Mouse (Mus musculus) E14TG2a.4 (cell line): ENCODE data around the gene Tmem117.

Experiments
- H3K27me3 ChIP-seq: 2 replicates; pipeline ENCODE4 v1.6.1; 2014; ENCODE audit warnings: low read length, control low read depth; ENCODE audit not compliant: insufficient read depth
- H3K36me3 ChIP-seq: 2 replicates; pipeline ENCODE4 v1.6.1; 2014; ENCODE audit warnings: low read length, control low read depth; ENCODE audit not compliant: insufficient read depth
- H3K4me1 ChIP-seq: replicated peaks from 2 replicates; pipeline ENCODE4 v1.6.1; 2014; ENCODE audit warnings: low read depth, low read length, control low read depth
- H3K4me3 ChIP-seq: replicated peaks from 2 replicates; pipeline ENCODE4 v1.5.1; 2014; ENCODE audit warnings: mild to moderate bottlenecking, low read length
- H3K9me3 ChIP-seq: 2 replicates; pipeline ENCODE4 v1.6.1; 2014; ENCODE audit warnings: low read length, control low read depth
- CTCF ChIP-seq: conservative IDR thresholded peaks from 2 replicates; pipeline ENCODE4 v1.5.1; 2014; ENCODE audit warnings: low read length
- NANOG ChIP-seq: IDR thresholded peaks from 2 replicates; pipeline ENCODE4 v1.6.1; 2014; ENCODE audit warnings: borderline replicate concordance, low read length, mixed read lengths
- POU5F1 ChIP-seq: IDR thresholded peaks from 2 replicates; pipeline ENCODE4 v1.6.1; 2014; ENCODE audit warnings: low read length, borderline replicate concordance

Gene Tmem117

GRCm38 (mm10) chr15:94681135-94681534 is 52.1 kb downstream of the Tmem117 start:
- no peak for TF ChIP-seq POU5F1
- peak; percentile 19; the same call in 1 of the 2 replicates for TF ChIP-seq CTCF
- TF ChIP-seq NANOG = no peak
- no peaks in the 10 kb centered on the region for H3K9me3 ChIP-seq
- no peaks in the 10 kb centered on the region for H3K4me1 ChIP-seq
- no peaks in the 10 kb centered on the region for H3K27me3 ChIP-seq
- H3K36me3 ChIP-seq = no peaks in the 10 kb centered on the region
- H3K4me3 ChIP-seq = no peak overlapping the region

DNA sequence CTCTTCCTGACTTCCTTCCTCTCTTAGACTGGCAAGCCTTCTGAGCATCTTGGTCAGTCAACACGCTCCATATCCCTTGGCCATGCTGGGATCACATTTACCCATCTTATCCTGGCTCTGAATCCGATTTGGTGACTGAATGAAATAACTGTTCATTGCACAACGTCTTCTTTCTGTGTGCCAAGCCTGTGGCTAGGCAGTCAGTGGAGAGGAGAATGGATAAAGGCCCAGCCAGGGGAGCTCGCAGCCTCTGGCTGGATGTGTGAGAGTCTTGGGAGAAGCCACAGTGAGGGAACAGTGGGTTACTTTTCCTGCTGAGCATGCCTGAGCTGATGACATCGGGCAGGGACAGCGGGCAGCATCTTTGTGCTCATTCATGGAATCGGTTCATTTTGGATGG is 55.2 kb downstream of the Tmem117 start:
- H3K4me3 ChIP-seq = no peak overlapping the region
- H3K4me1 ChIP-seq = peaks cover 10% of the 10 kb centered on the region
- no peaks in the 10 kb centered on the region for H3K9me3 ChIP-seq
- TF ChIP-seq NANOG (no peak), CTCF (no peak), POU5F1 (no peak)
- no peaks in the 10 kb centered on the region for H3K36me3 ChIP-seq
- no peaks in the 10 kb centered on the region for H3K27me3 ChIP-seq

- Histone ChIP-seq H3K4me3 (no peak overlapping the region), H3K9me3 (no peaks in the 10 kb centered on the region), H3K36me3 (no peaks in the 10 kb centered on the region), H3K27me3 (no peaks in the 10 kb centered on the region), H3K4me1 (peaks cover 13% of the 10 kb centered on the region)
- no peak for TF ChIP-seq CTCF
- no peak for TF ChIP-seq NANOG
- no peak for TF ChIP-seq POU5F1
Observed at GRCm38 (mm10) chr15:94687176-94687575, 58.1 kb downstream of the Tmem117 start.

DNA sequence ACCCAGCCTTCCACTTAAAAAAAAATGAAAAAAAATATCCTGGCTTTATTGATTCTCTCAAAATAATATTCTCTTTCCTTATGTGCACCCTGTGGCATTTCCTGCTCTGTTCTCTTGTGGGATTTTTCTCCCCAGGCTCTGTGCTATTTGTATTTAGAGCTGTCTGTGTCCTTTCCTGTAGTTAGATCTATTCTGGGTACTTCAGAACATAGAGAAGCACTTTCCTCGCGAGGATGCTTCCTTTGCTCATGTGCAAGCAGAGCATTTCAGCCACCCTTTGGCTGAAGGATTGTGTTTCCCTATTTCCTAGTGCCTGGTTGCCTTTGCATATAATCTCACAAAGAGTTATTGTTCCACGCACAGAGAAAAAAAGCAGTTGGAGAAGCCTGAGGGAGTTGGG is 58.6 kb downstream of the Tmem117 start:
- Histone ChIP-seq H3K4me1 (peaks cover 13% of the 10 kb centered on the region), H3K4me3 (no peak overlapping the region), H3K9me3 (no peaks in the 10 kb centered on the region), H3K36me3 (no peaks in the 10 kb centered on the region), H3K27me3 (no peaks in the 10 kb centered on the region)
- no peak for TF ChIP-seq POU5F1
- no peak for TF ChIP-seq CTCF

DNA sequence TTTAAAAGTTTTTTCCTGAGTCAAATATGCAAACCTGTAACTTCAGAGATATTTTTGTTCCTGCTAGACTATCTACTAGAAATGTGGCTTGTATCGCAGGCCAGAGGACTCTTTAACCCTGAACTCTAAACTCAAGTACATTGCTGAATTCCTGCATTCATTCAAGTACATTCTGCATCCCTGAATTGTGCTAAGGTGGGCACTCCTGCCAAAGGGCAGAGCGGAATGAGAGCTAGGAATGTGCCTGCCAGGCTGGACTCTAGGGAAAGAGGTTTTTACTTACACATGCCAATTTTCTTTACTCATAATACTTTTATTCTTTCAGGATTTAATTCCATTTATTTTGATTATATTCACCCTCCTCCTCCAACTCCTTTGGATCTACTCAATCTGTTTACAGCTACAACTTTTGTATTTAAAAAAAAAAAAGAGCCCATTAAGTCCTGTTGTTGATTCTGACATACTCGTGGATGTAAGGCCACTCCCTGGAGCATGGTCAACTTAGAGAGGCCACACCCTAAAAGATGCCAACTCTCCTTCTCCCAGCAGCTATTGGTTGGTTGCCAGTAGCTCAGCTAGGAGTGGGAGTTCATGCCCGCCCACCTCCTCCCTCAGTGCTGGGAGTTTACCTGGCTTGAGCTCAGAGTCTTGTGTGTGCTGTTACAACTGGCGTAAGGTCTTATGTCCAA is 60.3 kb downstream of the Tmem117 start:
- Histone ChIP-seq H3K36me3 (no peaks in the 10 kb centered on the region), H3K4me1 (peaks cover 13% of the 10 kb centered on the region), H3K9me3 (no peaks in the 10 kb centered on the region), H3K4me3 (no peak overlapping the region), H3K27me3 (no peaks in the 10 kb centered on the region)
- no peak for TF ChIP-seq CTCF
- no peak for TF ChIP-seq POU5F1
- no peak for TF ChIP-seq NANOG

DNA sequence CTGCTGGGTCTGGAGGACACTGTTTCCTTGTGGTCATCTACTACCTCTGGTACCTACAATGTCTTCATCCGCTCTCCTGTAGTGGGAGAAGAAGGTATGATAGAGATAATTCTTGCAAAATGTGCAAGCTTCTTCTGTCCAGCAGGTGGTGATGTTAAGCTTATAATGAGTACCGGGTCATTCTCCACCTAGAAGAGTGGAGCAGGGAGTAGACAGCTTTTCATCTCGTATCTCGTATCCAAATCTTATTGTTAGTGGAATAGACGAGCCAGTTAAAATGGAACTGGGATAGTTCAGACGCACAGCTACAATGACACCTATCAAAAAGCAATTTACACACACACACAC is 60.8 kb downstream of the Tmem117 start:
- TF ChIP-seq POU5F1 = no peak
- TF ChIP-seq CTCF = peak; percentile 24
- no peak for TF ChIP-seq NANOG
- H3K4me1 ChIP-seq = peaks cover 13% of the 10 kb centered on the region
- no peak overlapping the region for H3K4me3 ChIP-seq
- no peaks in the 10 kb centered on the region for H3K36me3 ChIP-seq
- no peaks in the 10 kb centered on the region for H3K9me3 ChIP-seq
- no peaks in the 10 kb centered on the region for H3K27me3 ChIP-seq

GRCm38 (mm10) chr15:94722759-94723158 is 93.7 kb downstream of the Tmem117 start:
- peaks cover 19% of the 10 kb centered on the region; the same call in 1 of the 2 replicates for H3K4me1 ChIP-seq
- TF ChIP-seq CTCF (peak; percentile 56), POU5F1 (no peak), NANOG (no peak)
- peaks cover 5% of the 10 kb centered on the region; the same call in 1 of the 2 replicates for H3K9me3 ChIP-seq
- H3K4me3 ChIP-seq = no peak overlapping the region
- H3K27me3 ChIP-seq = no peaks in the 10 kb centered on the region
- no peaks in the 10 kb centered on the region for H3K36me3 ChIP-seq

DNA sequence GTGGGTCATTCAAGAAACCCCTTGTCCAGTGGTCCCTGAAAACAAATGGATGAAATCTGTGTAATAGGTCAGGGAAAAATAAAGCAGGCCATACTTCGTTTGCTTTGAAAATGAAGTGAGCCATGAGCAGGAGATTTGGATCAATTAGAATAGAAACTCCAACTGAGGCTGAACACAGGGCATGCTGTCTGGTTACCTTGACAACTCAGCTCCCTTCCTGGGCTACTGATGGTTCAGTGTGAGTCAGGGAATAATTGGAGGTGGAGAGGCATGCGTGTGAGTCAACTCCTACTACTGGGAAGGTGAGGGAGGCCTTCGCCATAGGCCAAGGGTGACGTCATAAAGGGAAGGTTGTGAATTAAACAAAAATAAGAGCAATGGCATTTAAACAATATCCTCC is 103.1 kb downstream of the Tmem117 start:
- no peak overlapping the region for H3K4me3 ChIP-seq
- no peaks in the 10 kb centered on the region for H3K4me1 ChIP-seq
- H3K27me3 ChIP-seq = no peaks in the 10 kb centered on the region
- no peaks in the 10 kb centered on the region for H3K36me3 ChIP-seq
- H3K9me3 ChIP-seq = no peaks in the 10 kb centered on the region
- TF ChIP-seq POU5F1 (no peak), NANOG (no peak)

DNA sequence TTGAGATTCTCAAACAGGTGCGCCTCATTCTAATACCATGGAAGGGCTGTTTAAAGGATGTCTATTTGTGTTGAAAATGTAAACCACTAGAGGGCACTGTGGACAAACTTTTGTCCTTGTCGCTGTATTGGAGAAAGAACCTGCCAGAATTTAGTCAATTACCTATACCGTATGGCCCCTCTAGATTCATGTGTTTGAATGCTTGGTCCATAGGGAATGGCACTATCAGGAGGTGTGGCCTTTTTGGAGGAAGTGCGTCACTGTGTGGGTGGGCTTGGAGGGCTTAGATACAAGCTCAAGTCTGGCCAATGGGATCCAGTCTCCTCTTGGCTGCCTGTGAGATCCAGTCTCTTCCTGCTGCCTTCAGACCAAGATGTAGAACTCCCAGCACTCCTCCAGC is 140.2 kb downstream of the Tmem117 start:
- H3K4me3 ChIP-seq = no peak overlapping the region
- no peaks in the 10 kb centered on the region; the same call in 1 of the 2 replicates for H3K27me3 ChIP-seq
- H3K9me3 ChIP-seq = no peaks in the 10 kb centered on the region
- TF ChIP-seq CTCF (peak; percentile 27), POU5F1 (no peak)
- no peaks in the 10 kb centered on the region for H3K4me1 ChIP-seq
- no peaks in the 10 kb centered on the region for H3K36me3 ChIP-seq
